Mouse (Mus musculus): ENCODE results near the gene Zfp292. TPM values are rescaled to one million over a fixed set of nuclear protein-coding genes. Genes with fewer than 3 reads are reported as not detected.
A peak's percentile ranks its signal among the peaks of the same experiment; 100 is the strongest.
"Not testable (repeated sequence)": the region's sequence is repeated elsewhere in the genome, so short reads cannot be mapped to it uniquely, and the experiment has no call there.

Zfp292 gene
- total and polyA plus RNA-seq, 3 experiments, result 9.8 to 19.4 (median 16.8) TPM

- no peaks in the 10 kb centered on the region for H3K4me1 ChIP-seq (ENCODE audit: control insufficient read depth in 1 of 2, insufficient read depth in 2 of 2, low read length in 2 of 2)
- H3K27me3 ChIP-seq (ENCODE audit: control insufficient read depth in 1 of 2, insufficient read depth in 2 of 2, low read length in 2 of 2), result peaks cover 0 to 2% of the 10 kb centered on the region in 2 experiments; a peak in 3 of 4 replicates
- H3K4me3 ChIP-seq (ENCODE audit: control insufficient read depth in 1 of 2, insufficient read depth in 1 of 2, low read depth in 2 of 2, low read length in 2 of 2), result no peak overlapping the region
- TF ChIP-seq SMC3 (IDR thresholded peaks at IDR 0.05; ENCODE audit: low read depth, low read length) (peak; percentile 68), KAT2A (conservative IDR thresholded peaks at IDR 0.05; ENCODE audit: low read depth, low read length) (no peak), CHD2 (IDR thresholded peaks at IDR 0.05; ENCODE audit: low read length) (no peak), ZNF384 (IDR thresholded peaks at IDR 0.05; ENCODE audit: low read depth, low read length) (peak; percentile 55; the same call in 1 of the 2 replicates), NELFE (IDR thresholded peaks at IDR 0.05; ENCODE audit: low read depth, low read length) (no peak), ZKSCAN1 (IDR thresholded peaks at IDR 0.05; ENCODE audit: low read depth, low read length) (no peak), ZC3H11A (IDR thresholded peaks at IDR 0.05; ENCODE audit: low read depth, low read length) (peak; percentile 79), CHD1 (IDR thresholded peaks at IDR 0.05; ENCODE audit: low read depth, low read length) (no peak), JUND (IDR thresholded peaks at IDR 0.05; ENCODE audit: low read depth, low read length) (0 out of 2 replicates have a peak, but pooled peaks have one; percentile 14), BHLHE40 (IDR thresholded peaks at IDR 0.05; ENCODE audit: borderline replicate concordance, low read depth, low read length) (no peak), CTCF (IDR thresholded peaks at IDR 0.05 in 2 of 3, conservative IDR thresholded peaks at IDR 0.05 in 1 of 3; ENCODE audit: control insufficient read depth in 1 of 3, insufficient read depth in 1 of 3, low read depth in 2 of 3, low read length in 3 of 3, poor library complexity in 1 of 3, severe bottlenecking in 1 of 3) (peak; percentile 68 to 80 (median 79)), SIN3A (IDR thresholded peaks at IDR 0.05; ENCODE audit: low read length) (no peak), TBP (IDR thresholded peaks at IDR 0.05; ENCODE audit: low read depth, low read length) (no peak), MYC (IDR thresholded peaks at IDR 0.05; ENCODE audit: low read depth, low read length) (peak; percentile 64; the same call in 1 of the 2 replicates), GABPA (IDR thresholded peaks at IDR 0.05; ENCODE audit: low read depth, low read length) (no peak), USF2 (IDR thresholded peaks at IDR 0.05; ENCODE audit: borderline replicate concordance in 1 of 2, insufficient read depth in 1 of 2, low read depth in 1 of 2, low read length in 2 of 2) (no peak), E2F4 (IDR thresholded peaks at IDR 0.05; ENCODE audit: borderline replicate concordance, low read depth, low read length) (no peak), RAD21 (IDR thresholded peaks at IDR 0.05; ENCODE audit: low read depth, low read length) (peak; percentile 79), MAZ (IDR thresholded peaks at IDR 0.05; ENCODE audit: low read depth, low read length) (no peak), RCOR1 (IDR thresholded peaks at IDR 0.05; ENCODE audit: low read depth, low read length) (no peak)
- no peaks in the 10 kb centered on the region for H3K36me3 ChIP-seq (ENCODE audit: control insufficient read depth in 1 of 2, insufficient read depth in 2 of 2, low read length in 2 of 2)
- no peaks in the 10 kb centered on the region for H3K79me2 ChIP-seq (ENCODE audit: control insufficient read depth, insufficient read depth, low read length, poor library complexity)
- no peak overlapping the region for H3K27ac ChIP-seq (ENCODE audit: control insufficient read depth, low read depth, low read length)
- peak; percentile 83 for DNase-seq (ENCODE audit: low read depth, low spot score)
- no peak overlapping the region for H3K9ac ChIP-seq (ENCODE audit: control insufficient read depth, low read depth, low read length, poor library complexity, severe bottlenecking)
- no peaks in the 10 kb centered on the region for H3K9me3 ChIP-seq (replicated peaks; ENCODE audit: insufficient read depth, low read length)
These were observed 22.6 kb upstream of the Zfp292 start for GRCm38 (mm10) chr4:34905396-34905795.

- H3K4me1 ChIP-seq (ENCODE audit: control insufficient read depth in 1 of 2, insufficient read depth in 2 of 2, low read length in 2 of 2); H3K36me3 ChIP-seq (ENCODE audit: control insufficient read depth in 1 of 2, insufficient read depth in 2 of 2, low read length in 2 of 2); H3K27ac ChIP-seq (ENCODE audit: control insufficient read depth, low read depth, low read length); H3K4me3 ChIP-seq (ENCODE audit: control insufficient read depth in 1 of 2, insufficient read depth in 1 of 2, low read depth in 2 of 2, low read length in 2 of 2); H3K9ac ChIP-seq (ENCODE audit: control insufficient read depth, low read depth, low read length, poor library complexity, severe bottlenecking); H3K9me3 ChIP-seq (replicated peaks; ENCODE audit: insufficient read depth, low read length); DNase-seq (ENCODE audit: low read depth, low spot score); H3K27me3 ChIP-seq (ENCODE audit: control insufficient read depth in 1 of 2, insufficient read depth in 2 of 2, low read length in 2 of 2); H3K79me2 ChIP-seq (ENCODE audit: control insufficient read depth, insufficient read depth, low read length, poor library complexity): not testable (repeated sequence)
These were observed 18.8 kb upstream of the Zfp292 start for GRCm38 (mm10) chr4:34901582-34901981.
